Mouse (Mus musculus): ENCODE data around the gene Zfhx3.

Zfhx3 gene

DNA sequence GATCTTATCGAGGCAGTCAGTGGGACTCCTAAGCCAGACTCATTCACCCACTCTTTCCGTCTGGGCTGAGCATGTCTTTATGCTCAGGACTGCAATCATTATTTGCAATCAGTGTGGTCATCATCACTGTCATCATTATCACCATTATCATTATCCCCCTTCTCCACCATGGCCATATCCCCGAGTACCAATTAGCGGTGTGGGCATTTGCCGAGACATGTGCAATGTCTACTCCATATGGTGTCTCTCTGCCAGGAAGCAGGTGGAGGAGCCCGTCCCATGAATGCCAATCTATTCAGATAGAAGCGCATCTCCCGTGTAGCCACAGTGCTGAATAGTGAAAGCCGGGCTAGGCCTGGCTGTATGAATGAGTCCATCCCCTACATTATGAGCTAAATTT is 747.2 kb downstream of the Zfhx3 start:
- no peak for DNase-seq

DNA sequence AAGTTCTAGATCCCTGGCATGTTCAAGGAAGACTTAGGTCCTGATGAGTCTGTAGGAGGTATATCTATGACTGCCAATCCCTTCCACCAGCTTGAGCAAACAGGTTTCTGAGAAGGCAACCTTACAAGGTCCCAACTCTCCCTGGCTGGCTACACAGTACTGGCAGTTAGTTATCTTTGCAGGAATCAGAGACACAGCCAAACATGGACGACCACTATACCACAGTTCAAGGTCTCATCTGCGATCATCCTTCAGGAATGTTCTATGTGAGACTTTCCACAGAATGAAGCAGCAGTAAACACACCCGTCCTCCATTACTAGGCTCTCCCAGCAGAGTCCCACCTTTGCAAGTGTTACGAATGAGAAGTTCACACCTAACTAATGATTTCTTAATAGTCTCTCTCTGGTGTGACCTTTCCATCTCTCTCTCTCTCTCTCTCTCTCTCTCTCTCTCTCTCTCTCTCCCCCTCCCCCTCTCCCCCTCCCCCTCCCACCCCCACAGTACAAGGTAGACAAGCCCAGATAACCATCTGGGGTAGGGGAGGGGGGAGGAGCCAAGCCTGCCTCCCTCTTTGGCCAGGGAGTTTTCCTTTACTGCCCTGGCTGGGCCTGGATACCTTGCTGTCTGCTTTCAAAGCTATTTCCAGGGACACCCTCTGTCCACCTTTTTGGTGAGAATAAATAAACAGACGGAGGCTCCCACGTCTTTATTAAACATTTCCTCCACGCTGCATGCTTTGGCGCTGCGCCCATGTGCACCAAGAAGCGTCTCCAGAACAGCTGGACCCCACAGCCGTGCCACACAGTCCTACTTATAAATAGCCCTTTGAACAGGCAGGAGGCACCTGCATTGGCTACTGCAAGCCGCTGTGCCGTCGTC is 748.4 kb downstream of the Zfhx3 start:
- DNase-seq: peak; percentile 35

DNA sequence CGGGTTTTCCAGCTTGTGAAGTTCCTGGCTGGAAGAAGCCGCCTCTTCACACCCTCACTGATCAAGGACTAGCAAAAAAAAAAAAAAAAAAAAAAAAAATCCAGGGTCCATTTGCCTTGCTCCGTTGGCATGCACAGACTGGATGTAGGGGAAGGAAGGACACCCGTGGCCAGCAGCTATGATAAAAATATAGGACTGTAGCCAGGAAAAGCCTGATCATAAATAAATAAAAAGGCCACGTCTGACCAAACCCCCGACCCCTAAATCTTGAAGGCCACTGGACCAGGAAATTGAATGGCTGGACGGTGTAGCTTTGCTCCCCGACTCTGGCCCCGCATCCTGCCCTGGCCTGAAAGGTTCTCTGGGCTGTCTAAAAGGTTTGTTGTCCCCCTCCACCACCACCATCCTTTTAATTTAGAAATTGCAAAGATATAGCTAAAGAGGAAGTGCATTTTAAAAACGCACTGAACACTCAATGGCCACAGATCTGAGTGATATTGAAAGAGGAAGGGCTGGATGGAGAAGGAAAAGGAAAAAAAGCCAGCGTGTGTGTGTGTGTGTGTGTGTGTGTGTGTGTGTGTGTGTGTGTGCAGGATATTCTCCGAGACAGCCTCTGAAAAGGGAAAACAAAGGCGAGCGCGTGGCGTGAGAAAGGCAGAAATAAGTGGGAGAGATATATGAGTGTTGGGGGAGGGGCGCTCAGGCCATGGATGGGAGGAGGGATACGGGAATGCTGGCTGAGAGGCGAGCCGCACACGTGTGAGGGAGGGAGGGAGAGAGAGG is 749.2 kb downstream of the Zfhx3 start:
- peak; percentile 72 for DNase-seq

DNA sequence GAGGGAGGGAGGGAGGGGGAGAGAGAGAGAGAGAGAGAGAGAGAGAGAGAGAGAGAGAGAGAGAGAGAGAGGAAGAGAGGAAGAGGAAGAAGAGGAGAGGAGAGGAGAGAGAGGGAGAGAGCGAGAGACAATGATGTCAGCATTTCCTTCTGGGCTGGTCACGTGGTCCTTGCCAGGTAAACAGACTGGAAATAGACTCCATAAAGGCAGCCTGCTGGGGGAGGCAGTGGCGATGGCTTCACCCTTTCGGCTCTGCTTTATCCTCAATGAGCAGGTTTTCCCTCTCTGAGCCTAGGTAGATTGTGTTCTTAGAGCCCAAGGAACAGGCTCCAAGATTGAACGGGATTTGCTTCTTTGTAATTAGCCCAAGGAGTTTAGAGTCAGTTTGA is 749.8 kb downstream of the Zfhx3 start:
- DNase-seq: peak; percentile 53

DNA sequence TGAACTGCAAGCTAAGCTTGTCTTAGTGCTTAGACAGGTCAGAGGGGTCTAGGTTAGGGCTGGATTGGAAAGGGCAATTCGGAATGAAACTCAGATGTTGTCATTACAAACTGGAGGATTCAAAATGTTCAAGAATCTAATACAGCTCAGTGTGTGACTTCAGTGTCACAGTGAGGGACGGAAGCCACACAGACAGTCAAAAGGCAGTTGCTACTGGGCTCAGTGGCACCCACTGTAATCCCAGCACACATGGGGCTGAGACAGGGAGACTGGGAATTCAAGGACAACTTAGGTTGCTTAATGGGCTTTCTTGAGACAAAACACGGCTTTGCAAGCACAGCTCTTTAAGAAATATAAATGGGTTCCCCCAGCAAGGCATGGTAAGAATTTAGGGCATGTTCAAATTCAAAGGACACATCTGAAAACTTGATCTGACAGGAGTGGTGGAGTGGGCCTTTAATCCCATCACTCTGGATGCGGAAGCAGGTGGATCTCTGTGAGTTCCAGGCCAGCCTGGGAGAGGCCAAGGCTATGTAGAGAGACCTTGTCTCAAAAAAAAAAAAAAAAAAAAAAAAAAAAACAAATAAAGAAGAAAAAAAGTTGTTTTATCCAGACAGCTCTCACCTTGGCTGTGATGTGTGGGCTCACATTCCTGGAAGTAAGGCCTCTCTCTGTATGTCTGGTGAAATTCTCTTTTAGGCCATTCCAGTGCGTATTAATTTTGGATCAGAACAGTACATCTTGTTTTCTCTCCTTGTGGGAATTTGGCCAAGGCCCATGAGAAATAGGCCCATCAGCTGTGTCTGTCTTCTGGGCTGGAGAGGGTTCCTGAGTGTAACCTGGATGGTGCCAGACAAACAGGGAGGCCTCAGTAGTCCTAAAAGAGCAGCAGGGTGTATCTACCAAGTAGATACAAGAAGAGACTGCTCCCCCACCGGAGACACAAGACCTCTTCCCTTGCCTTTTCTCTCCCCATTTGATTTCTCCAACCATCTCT is 750.5 kb downstream of the Zfhx3 start:
- DNase-seq: no peak

DNA sequence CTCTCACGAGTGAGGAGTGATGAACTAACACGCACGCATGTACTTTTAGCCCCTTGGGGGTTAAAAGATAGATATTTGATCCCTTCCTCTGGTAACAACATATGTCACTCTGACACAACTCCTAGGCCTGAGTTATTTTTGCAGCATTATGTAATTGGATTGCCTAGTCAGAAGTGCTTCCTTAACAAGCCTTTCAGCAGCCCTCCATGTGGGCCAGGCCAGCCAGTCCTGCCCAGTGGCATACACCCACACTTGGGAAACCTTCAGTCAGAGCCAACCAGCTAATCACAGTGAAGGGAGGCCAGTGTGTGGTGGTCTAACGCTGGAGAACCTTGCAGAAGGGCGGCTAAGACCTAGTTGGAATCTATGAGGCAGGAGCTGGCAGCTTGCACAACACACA is 751.4 kb downstream of the Zfhx3 start:
- peak; percentile 50 for DNase-seq

DNA sequence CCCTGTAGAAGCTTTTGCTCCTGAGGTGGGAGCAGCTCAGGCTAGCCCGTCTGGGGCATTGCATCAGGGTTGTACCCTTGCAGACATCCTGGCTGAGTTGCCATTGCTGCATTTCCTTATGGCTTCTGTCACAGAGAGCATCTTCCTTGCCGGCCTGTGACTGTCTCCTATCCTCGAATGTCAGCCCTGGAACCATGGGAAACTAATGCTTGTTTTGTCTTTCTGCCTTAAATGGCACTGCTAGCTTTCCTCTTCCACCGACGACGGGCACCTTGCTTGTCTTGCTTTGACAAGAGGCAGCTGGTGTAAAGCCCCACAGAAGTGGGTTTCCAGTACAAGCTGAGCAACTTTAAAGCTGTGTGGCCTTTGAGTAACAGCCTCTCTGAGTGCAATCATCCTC is 752.1 kb downstream of the Zfhx3 start:
- no peak for DNase-seq

DNA sequence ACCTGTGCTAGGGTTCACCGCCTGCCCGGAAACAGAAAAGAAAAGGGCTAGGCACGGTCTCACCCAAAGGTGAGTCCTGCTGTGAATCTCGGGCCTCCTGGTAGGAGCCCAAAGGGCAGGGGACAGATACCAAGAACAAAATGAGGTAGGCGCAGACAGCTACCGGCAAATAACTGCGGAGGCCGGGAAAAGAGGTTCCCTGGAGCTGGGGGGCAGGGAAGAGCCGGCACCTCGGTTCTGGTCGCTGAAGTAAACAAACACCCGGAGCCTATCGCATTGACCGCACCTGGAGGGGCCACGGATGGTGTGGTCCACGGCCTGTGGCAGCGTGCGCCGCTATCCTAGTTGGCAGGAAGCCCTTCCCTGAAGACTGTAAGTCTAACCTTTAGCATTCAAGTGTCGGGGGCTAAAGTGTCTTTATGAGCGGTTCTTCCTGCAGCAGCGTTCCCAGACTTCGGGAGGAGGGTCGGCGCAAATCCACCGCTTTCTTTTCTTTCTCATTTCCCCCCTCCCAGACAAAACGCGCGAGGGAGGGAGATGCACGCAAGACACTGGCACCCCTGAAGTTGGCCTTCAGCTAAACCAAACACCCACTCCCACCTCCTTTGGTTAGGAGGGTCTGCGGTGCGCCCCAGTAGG is 752.9 kb downstream of the Zfhx3 start:
- no peak for DNase-seq

DNA sequence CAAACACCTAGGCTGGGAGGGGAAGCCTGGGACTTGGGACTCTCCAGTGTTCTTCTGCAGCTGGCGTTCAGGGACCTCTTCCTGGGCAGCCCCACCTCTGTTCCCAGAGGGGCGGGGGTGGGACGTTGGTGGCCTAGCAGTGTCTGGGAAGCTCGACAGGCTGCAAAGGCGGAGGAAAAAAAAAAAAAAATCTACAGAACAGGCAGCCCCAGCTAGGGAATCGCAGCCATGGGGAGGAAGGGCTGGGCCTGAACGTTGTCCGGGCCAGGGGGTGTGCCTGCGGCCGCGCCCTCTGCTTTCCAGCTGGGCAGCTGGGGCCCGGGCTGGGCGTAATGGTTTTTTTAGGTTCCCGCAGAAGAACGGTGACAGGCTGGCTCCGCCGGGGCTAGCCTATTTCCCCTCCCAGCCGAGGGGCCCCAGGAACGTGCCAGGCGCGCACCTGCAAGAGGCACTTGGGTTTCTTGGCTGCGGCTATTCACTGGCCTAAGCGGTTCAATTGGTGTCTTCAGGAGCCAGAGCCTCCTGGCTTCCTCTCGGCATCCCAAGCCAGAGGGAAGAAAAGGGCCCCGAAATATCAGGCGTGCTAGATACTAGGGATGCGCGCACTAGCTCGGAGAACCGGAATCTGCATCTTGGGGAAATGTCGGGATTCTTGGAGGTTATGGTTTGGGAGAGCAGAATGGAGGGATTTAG is 753.6 kb downstream of the Zfhx3 start:
- DNase-seq: peak; percentile 63

DNA sequence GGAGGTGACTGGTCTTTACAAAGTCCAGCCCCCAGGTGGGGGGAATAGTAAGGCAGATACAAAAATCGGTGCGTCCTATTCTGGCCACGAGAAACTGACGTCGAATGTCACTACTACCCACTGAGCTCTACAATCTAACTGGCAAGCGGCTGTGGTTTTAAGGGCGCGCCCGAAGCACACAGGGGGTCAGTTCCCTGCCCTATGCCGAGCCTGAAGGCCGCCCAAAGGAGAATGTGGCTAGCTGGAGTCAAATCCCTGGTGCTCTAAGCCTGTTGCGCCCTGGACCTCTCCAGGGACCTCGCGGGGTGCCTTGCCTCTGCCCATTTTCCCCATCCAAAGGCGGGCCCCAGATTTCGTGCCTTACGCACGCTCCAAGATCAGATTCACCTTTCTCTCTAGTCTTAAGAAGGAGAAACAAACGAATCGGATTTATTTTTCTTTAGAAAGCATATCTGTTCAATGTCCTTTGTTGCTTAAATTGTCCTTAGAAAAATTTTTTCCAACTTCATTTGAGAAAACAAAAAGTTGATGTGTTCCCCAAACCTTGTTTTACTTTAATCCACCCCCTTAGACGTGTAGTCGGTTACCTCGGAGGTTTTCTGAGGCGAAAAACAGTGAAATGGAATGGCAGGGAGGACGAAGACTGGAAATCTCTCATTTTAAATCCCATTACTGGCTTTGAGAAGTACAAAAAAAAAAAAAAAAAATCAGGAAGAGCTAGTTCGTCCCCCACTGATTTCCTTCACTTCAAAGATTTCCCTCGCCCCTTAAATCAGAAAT is 754.4 kb downstream of the Zfhx3 start:
- no peak for DNase-seq

DNA sequence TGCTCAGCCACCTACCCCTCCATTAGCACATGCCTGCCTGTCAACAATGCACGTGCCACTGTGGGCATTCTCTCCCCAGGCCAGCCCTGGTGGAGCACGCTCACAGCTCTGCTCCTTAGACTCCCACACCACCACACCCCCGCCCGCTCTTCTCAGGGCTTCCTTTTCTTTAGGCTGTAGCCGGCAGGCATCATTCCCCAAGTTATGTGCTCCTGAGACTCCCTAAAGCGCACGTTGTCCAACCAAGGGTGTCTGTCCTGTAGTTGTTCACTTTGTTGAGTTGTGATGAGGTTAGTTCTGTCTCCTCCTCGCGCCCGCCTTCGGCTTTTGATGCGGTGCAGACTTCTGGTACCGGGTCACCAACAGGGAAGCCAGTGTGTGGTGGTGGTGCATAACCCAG is 755.1 kb downstream of the Zfhx3 start:
- no peak for DNase-seq

DNA sequence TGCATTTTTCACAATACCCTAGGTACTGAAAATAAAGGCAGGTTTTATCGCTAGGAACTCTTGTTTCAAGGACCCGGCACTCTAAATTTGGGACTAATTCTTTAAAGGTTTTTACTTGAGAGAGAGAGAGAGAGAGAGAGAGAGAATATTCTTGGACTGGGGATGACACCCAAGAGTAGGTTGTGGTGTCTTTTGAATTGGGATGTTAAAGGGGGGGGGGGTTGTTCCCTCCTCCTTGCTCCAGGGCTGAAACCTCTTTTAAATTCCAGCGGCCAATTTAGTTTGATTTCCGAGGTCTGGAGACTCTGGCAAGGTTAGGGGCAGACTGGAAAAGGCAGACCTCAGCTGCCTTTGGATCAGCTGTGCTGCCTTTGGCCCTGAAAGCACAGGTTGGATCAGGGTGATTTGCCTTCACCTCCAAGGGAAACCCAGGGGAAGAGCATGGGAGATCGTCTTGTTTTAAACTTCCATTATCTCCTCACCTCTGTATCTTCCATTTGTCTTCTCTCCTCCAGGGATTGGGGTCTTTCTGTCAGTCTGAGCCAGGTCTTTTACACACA is 755.7 kb downstream of the Zfhx3 start:
- DNase-seq: no peak

DNA sequence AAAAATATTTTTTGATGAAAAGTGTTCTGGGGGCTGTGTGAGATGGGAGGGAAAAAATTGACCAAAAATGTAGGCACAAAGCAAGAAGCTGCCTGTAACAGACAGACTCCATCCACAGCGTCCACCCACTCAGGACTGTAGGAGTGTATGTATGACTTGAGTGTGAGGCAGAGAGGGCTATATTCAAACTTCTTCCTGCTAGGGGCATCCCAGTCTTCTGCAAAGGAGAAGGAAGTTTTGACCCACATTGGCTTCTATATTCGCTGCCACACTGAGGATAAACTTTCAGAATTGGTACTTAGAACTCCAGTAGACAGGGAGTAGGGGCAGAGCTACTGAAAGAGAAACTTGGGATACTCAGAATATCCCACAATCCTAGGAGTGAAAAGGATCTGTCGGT is 756.6 kb downstream of the Zfhx3 start:
- no peak for DNase-seq

DNA sequence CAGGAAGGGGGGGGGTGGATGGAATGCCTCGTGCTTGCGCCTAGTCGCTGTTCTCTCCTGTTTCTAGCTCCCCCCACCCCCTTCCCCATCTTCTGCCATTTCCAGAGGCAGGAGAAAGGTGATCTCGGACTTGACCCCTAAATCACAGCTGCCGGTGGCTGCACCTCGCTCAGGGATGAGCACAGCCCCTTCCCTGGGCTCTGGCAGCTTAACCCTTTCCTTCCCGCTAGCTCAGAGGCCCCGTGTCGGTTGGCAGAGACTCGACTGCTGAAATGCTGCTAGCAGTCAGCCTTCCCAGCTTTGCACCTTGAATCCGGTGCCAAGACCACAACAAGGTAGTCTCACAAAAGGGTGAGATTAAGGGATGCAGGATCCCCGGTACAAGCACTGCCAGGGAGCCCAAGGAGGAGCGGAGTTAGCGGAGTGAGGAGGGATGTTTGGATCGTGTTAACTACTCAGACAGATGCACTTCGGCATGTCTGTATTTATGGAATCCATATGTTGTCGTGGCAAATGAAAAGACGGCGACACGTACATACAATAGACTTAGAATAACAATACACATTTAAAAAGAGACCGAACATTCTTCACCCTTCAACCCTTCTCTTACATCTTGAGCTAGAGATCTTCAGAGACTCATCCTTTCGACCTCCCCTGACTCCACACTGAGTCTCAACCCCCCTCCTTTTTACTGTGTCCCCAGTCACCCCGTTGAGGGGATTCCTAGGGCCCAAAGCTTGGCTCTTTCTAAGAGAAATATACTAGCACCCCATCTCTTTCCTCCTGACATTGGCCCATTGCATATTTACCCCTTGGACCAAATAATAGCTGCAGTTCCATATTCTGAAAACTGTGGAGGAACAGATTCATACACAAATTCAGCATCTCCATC is 757.3 kb downstream of the Zfhx3 start:
- no peak for DNase-seq

DNA sequence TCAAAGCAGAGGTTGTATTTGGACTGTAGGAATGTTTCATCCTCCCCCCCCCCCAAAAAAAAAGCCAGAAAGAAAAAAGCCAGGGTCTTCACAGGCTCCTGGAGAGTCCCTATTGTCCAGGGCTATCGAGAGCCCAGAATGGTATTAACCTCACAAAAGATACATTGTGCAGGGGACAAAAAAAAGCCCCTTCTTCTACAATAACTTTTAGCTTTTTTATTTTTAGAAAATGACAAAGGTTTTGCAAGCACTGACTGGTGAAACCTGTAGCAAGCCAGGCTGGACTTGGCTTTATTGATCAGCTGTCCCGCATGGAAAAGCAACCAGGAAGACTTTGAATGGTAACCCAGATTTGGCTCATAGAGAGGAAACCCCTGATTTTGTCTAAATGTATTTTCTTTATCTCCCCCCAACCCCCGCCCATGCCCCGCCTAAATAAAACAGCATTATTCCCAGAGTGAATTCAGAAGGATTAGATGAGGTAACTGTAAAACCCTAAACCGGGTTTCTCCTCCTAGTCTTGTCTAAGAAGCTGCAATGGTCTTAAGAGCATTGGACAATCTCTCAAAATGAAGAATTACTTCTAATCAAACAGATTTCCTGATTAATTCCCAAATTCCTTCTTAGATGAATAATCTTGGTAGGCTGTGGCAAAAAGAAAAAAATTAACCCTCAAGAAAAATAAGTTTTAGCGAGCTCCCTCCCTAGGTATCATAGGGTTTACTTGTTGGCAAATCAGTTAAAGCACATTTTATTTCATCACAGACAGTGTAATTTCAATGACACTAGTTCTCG is 759.1 kb downstream of the Zfhx3 start:
- DNase-seq: no peak

DNA sequence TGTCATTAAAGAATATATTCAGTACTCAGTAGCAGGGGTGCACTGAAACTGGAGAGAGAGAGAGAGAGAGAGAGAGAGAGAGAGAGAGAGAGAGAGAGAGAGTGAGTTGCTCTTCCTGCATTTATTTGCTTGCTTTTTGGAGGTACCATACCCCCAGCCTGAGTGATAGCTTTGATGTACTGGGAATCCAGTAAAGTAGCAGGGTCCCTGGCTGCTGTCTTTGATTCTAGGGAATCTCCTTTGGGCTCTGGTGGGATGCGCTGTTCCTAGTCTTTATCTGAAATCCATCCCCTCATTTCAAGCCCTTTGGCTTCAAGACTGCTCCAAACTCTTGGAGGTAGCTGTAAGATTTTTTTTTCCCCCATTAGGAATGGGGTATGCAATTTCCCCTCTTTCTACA is 759.8 kb downstream of the Zfhx3 start:
- DNase-seq: no peak

DNA sequence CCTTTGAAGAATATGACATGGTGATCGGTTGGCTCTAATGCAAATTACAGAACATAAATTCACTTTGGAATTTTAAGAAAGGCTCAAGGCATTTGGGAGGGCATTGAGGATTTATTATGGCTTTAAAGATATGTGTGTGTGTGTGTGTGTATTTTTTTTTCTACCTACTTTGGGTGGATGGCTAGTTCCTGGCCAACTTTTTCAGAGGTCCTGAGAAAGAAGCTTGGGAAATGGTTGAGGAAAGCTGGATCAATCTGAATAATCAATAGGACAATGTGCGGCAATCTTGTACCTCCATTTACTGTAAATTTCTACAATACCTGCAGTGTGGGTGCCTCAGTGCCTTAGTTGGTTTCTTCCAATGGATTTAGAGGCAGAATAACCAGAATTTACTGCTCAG is 763.3 kb downstream of the Zfhx3 start:
- DNase-seq: peak; percentile 0

DNA sequence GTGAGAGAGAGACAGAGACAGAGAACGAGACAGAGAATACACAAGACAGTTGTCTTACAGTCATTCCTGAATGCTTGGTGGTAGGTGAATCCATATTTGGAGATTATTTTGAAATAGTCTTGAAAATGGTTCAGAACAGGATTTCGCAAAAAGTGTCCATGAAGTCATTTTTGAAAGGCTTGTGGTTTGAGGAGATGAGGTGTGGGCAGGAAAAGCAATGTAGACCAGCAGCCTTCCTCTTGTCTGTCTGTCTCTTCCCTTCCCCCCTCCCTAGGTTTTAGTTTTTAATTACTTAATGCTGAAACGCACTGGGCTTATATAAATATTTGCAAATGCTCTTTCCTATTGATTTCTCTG is 764.0 kb downstream of the Zfhx3 start:
- DNase-seq: peak; percentile 5
